Mouse (Mus musculus): Measurements from ENCODE around the gene Tecta.

DNA sequence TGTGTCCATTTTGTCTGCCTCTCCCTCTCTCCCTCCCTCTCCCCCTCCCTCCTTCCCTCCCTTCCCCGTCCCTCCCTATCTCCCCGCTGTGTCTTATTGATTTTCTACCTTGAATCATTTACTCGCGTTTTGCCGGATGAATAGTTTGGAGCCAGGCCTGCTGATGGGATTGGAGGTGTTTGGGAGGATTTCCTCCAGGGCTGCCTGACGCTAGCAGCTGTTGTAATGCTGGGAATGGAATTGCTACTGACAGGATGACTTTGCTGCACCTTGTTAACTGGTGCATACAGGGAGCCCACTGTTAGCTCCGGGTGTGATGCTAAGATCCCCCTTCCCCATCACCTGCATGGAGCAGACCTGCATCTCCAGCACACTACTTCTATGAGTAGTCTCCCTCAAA, 106.7 kb downstream of the Tecta start:
- TF ChIP-seq CTCF (IDR thresholded peaks at IDR 0.05; ENCODE audit: low read depth, low read length) (no peak), GATA1 (IDR thresholded peaks at IDR 0.05; ENCODE audit: borderline replicate concordance, low read length) (no peak), TAL1 (conservative IDR thresholded peaks at IDR 0.05; ENCODE audit: low read depth, low read length) (no peak)

Measured in G1E (cell line).